Mouse (Mus musculus): ENCODE measurements at regions not wholly inside any gene's neighbourhood (a gene's known extent, or its start where the extent isn't known, plus 50 kb on each side); places are given as distances from the start of the nearest gene placed in this dataset.

GRCm38 (mm10) chr3:50826424-50826819 is 383.0 kb upstream of the Slc7a11 start:
- no peak for TF ChIP-seq CTCF (IDR thresholded peaks at IDR 0.05; ENCODE audit: extremely low read depth, insufficient read depth, low read length)
- TF ChIP-seq POLR2A (IDR thresholded peaks at IDR 0.05; ENCODE audit: extremely low read depth, insufficient read depth, low read length): no peak

Measured in cortical plate, adult 2 months (tissue).